Mouse (Mus musculus): ENCODE measurements around the gene Gm6309. TPM values are rescaled to one million over a fixed set of nuclear protein-coding genes. Genes with fewer than 3 reads are reported as not detected.

The Gm6309 gene
- total RNA-seq, 2 experiments from 2014 or later = not detected

Other genes starting within 250 kb of the Gm6309 start
- gene Cyp3a25, start 161.1 kb downstream of the Gm6309 start, total RNA-seq (2021) = not detected
- gene Cyp3a59, start 91.5 kb downstream of the Gm6309 start, total RNA-seq (2021) = not detected
- gene Gm5565, start 10.2 kb downstream of the Gm6309 start, total RNA-seq (2021) = not detected
- gene 1700001J03Rik, start 14.6 kb upstream of the Gm6309 start, total RNA-seq (2021) = not detected
- 10 to 100 TPM; 40.4 to 41.6 TPM for gene Rnf6, start 50.8 kb upstream of the Gm6309 start, total RNA-seq (2021)
- 10 to 100 TPM; 14.6 to 18.0 TPM for gene Cdk8, start 60.5 kb upstream of the Gm6309 start, total RNA-seq (2021)
- gene Wasf3, start 214.3 kb upstream of the Gm6309 start, total RNA-seq (2021) = under 1 TPM; 0.54 to 0.58 TPM